Mouse (Mus musculus): ENCODE data around the gene Unc50.

The Unc50 gene

DNA sequence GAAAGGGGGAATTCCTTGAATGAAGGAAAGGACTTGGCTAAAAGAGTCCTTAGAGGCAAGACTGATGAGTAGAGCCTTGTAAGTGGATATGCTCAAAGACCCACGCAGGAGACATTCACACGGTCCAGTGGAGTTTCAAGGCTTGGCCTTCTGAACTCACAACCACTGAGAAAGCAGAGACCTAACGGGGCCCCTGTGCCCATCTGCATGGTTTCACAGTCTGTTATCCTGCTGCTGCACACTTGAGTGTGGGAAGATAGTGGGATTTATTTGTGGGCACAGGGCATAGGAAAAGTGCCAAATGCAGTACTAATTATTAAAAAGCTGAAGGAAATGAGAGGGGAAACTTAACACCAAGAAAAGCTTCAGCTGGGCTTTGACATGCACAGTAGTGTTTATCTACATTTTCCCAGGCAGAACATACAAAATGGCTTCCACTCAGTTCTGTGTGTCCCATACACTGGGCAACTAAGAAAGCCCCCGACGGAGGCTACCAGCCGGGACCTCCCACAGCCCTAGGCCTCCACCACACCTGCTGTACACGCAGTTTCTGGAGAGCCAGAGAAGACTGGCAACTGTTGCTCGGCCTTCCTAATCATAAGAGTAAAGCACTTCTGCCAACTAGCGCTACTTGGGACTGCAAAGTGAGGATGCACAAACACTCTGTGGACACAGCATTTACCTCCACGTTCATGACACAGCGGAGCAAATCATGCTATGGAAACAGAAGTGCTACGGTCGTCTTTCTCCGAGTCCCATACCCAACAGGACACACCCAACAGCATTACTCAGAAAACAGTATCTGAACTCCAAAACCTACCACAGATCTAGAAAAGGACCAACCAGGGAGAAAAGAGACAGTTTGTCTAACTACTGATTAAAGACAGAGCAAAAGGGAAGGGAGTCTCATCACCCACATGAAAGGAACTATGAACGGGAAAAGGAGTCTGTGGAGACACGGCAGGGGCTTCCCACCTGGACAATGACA is 13.2 kb downstream of the Unc50 start:
- in situ Hi-C loops (cut with MboI, MseI): loop anchor here (10.0 to 25.0 kb wide), 2 partner anchors 192 to 419 kb away; partner anchors contain the start of genes Lipt1 and Tsga10

DNA sequence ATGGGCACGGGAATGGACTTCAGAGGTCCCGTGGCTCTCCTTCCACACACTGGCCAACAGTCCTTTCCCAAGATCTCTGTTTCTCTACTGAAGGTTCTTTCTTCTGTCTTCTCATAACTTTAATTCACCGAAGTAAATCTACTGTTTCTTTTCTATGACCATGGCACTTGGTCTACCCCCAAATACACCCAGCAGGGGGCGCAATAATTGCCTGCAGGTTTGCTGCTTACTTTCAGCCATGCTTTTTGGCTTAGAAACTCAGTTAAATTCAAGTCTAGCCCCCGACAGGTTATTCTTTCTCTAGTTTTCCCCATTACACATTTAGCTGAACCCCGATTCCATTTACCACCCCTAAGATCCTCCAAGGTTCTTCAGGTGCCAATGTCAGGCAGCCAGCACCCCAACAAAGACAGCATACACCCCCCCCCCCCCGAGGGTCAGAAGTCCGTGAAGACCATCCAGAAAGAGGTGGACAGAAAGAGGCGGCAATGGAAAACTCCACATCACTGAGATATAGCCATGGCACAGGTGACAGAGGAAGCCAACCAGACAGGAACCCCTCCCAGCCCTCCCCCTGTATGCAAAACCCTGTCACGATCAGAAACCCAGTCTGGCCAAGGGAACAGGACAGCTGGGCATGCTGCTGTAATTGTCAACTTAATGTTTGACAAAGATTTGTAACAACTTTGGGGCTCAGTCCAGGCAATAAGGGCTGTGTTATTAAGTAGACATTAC is 18.6 kb downstream of the Unc50 start:
- in situ Hi-C loops (cut with MboI, MseI): loop anchor here (10.0 to 25.0 kb wide), 2 partner anchors 186 to 414 kb away; partner anchors contain the start of genes Lipt1 and Tsga10

DNA sequence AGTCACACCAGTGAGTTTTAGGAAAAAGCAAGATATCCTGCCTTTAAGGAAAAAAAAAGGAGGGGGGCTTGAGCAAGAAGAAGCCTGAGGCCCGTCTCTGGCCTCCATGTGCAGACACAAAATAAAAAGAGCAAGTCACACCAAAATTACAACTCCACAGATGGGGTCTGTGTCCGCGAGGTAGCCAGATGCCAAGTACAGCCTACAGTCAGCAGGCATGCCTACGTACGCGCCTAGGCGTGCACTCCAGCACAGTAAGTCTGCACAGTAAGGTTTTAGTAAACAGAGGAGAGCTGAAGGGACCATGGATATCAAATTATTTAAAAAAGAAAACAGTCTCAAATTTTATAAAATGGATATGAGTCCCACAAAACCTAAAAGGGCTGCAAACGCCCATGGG is 21.3 kb downstream of the Unc50 start:
- in situ Hi-C loops (cut with MboI, MseI): no loop called here

DNA sequence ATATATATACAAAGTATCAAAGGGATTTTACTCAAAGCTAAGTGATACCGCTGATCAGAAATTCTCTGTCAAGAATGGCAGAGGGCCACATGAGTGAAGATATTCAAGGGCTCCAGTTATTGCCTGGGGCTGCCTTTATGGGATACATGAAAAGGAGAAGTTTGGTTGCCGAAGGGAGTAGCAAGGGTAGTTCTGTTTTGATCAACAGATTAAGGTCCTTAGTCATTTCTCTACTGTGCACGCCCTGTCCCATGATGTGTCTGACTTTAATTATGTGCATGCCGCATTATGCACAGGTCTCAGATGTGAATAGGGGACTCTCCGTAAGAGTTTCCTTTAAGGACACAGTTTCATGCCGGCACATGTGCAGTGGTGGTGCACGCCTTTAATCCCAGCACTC is 27.6 kb downstream of the Unc50 start:
- in situ Hi-C loops (cut with MboI, MseI): no loop called here

DNA sequence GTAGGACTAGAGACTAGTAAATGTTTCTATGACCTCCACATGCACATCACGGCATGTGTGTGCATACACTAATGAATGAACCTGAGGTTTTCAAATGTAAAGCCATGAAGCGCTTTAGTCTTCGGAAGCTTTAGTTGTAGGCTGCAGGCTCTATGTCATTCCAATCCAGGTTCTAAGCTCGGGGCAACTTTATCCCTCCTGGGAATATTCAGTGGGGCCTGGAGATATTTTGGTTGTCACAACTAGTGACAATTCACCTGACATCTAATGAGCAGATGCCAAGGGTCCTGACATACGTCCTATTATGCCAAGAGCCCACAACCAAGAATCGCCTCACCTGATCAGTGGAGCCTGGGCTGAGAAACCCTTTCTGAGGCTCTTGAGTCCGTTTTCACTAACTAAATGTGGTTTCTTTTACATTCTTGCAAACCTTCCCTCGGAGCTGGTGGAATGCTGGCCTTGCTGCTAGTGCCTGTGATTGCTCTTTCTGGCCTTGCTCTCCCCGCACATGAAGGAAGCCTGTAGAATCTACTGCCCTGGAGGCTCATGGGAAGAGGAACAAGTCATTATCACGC is 35.0 kb downstream of the Unc50 start:
- in situ Hi-C loops (cut with MboI, MseI): no loop called here

DNA sequence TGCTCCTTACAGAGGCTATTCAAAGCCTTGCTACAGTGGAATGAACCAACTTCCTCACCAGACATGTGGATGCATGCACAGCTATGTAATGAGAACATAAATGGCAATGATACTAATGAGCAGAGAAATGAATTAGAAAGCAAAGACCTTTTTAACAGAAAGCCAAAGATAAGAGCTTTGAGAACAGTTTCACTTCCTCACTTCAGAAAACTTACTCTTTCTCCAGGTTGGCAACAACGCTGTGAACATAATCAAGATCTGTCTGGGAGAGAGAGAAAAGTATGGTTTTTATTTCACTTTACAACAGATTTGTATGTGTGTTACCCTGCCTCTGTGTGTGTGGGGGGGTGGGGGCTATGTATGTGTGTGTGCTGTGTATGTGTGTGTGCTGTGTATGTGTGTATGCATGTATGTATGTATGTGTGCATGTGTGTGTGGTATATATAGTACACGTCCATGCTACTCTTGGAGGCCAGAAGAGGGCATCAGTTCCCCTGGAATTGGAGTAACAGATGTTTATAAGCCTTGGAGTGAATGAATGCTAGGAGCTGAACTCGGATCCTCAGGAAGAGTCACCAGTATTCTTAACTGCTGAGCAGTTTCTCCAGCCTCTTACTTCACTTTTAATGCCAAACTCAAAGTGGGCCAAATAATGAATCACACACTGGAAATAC is 36.5 kb downstream of the Unc50 start:
- in situ Hi-C loops (cut with MboI, MseI): no loop called here

DNA sequence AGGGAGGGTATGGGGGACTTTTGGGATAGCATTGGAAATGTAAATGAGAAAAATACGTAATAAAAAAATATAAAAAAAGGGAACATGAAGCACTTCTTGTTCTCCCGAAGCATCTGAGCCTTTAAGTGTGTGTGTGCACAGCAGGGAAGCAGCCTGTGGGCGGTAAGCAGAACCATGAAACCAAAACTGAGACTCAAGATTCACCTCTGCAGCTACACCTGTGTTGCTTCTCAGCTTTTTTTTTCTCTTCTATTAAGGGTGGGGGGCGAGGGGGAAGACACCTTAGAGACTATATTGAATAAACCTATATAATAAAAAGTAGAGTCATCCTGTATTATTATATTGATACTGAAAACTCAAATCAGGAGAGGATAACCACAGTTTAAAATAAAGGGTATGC is 37.9 kb downstream of the Unc50 start:
- in situ Hi-C loops (cut with MboI, MseI): no loop called here

DNA sequence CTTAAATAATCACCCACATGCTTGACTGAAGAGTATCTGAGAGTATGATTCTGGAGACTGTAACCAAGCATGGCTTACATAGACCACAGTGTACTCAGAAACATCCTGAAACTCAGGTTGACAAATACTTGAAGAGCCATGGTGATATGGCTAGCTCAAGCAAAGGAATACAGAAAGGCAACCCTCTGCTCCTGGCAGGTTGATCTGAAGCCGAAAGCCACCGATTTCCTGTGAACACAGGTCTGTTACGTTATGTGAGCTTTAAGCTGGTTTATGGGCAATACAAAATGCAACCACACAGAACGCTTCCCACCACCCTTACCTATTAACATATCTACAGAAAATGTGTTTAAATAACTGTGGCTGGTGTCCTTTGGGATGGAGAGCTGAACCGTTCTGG is 39.1 kb downstream of the Unc50 start:
- in situ Hi-C loops (cut with MboI, MseI): no loop called here

DNA sequence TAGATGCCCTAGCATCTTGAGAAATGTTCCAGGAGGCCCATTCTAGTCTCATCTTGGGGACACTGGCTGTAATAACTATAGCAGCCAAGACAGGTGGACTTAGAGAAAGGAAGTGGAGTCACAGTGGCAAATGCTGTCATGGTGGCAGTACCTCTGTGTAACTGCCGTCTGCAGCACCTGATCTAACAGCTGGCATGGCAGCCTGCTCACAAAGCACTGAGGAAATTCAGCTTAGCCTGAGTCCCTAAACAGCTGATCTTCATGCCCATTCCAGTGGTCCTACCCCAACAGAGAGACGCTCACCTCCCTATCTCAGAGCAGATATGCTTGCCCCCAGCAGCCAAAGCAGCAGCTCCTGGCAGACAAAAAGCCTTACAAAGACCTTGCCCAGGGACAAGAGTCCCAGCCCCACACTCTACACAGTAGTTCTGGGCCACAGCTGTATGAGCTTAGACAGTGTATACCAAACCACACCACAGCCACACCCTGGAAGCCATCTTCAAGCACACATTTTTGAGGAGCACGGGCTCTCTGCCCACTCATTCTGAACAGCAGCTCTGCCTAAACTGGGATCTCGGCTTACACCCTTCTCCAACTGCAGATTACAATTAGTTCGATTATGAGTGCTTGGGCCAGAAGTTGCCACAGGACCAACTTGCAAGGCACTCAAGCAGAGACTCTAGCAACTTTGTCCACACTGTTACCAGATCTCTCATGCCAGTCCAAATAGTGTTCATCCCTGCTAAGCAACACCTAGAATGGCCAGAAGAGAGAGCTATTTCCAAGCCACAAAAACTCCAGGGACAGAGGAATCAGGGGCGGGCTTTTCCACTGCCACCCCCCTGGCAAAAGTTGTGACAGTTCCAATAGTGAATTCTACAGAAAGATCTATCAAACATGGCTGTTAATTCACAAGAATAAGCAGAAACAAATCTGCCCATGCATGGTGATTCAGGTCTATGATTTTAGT is 41.5 kb downstream of the Unc50 start:
- in situ Hi-C loops (cut with MboI, MseI): no loop called here

DNA sequence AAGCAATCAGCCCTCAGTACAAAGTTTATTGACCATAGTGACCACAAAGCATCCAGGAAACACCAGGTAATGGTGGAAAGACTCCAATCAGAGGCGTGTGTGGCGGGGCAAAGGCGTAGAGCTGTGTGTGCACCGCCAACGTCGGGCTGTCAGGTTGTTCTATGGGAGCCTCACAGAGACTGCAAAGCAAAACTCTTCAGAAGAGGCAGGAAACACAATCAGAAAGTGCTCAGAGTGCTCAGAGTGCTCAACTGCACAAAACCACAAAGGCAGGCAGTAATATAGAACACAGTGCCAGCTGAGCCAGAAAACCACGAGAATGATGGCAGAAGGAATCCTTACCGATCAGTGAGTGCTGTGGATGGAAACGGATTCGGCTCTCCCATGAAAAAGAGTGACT is 43.3 kb downstream of the Unc50 start:
- in situ Hi-C loops (cut with MboI, MseI): no loop called here

DNA sequence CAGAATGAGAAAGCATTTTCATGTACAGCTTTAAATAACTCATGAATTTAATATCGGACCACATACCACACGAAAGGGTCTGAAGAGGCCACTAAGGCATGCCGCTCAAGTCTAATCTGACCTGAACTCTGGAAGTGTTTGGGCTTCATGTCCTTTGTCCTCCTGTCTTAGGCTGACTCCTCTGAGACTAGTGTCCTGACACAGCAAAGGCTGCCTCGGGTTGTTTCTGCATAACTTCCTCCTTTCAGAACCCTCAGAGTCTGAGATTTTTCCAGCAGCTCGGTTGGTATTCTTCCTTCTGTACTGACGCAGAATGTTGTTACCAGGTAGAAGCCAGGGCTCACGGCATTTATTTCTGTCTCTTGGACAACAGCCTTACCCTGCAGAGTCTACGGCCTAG is 44.1 kb downstream of the Unc50 start:
- in situ Hi-C loops (cut with MboI, MseI): no loop called here

DNA sequence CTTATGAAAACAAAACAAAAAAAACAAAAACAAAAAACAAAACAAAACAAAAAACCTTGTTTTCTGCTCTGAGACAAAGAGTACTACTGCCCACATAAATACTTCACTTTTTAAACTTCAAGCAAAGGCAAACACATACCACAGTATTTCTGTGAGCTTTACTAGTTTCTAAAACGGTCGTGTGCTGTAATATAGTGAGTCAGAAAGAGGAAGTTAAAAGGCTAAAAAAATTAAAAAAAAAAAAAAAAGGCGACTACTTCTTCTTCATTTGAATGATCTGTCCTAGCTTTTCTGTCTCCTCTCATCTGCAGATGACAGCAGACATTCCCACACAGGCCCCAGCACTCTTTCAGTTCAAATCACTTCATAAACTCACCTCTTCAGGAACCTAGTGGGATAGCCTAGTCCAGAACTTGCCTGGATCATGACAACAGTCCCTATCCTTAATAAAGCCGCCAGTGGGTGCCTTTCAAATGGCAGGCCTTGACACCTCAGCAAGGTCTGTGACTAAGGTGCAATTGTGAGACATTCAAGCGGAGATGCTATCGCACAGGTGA is 44.8 kb downstream of the Unc50 start:
- in situ Hi-C loops (cut with MboI, MseI): loop anchor here (5.0 kb wide), 1 partner anchor 153 kb away; no protein-coding TSS in a partner anchor

DNA sequence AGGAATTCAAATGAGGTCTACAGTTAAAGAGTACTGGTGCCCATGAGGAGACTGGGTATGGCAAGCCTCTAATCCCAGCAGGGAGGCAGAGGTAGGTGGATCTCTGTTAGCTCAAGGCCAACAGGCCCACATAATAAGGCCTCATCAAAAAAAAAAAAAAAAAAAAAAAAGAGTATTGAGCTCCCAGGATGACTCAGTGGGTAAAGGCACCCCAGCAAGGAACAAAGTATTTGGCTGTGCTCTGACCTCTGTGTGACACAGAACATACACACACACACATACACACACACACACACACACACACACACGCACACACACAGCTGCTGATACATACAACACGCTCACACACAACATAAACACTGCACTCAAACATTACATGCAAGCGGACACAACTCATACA is 45.4 kb downstream of the Unc50 start:
- in situ Hi-C loops (cut with MboI, MseI): loop anchor here (5.0 kb wide), 1 partner anchor 152 kb away; no protein-coding TSS in a partner anchor

DNA sequence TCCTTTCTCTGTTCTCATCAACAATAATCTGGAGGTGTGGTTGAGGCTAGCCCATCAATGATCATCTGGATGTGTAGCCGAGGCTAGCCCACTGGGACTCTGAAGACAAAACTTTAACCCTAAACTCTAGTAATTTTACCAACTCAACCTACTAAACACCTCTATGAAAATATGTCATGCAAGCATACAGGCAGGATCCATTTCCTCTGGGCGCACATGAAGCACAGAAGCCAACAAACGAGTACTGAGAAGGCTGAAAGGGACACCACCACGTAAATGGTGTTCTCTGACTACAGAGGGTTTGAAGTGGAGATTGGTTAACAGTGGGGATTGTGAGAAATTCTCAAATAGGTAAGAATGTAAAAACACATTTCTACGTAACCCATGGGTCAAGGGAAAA is 47.3 kb downstream of the Unc50 start:
- in situ Hi-C loops (cut with MboI, MseI): loop anchor here (5.0 kb wide), 1 partner anchor 150 kb away; no protein-coding TSS in a partner anchor

DNA sequence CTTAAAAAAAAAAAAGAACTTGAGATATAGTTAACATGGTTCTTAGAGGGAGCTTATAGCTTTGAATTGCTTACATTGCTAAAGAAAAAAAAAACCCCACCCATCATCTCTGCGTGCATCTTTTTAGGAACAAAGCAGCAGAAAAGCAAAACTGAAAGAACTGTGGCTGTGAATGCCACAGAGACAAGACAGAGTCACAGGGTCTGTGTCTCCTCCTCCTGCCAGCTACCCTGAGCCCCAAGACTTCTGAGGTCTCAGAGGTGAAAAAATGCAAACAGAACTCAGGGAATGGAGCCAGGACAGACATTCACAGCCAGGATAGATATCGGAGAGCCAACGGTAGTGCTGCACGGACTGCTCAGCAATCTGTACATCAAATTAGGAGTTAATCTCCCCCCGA is 48.0 kb downstream of the Unc50 start:
- in situ Hi-C loops (cut with MboI, MseI): loop anchor here (5.0 kb wide), 1 partner anchor 149 kb away; no protein-coding TSS in a partner anchor

DNA sequence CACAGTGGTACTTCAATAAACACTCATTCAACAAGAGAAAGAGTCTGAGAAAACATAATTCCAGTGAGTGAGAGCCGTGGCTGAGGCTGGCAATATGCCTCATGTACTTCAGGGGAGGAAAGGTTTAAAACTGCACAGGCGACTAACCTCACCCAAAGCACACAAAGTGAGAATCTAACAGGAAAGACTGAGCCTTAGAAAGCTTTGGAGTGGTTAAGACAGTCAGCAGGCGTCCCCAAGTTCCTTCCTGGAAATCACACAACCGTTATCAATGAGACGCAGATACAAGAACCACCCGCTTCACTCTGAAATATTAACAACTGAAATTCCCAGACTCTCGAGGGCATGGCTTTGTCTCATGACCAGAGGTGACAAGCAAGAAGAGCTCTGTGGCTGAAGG is 48.5 kb downstream of the Unc50 start:
- in situ Hi-C loops (cut with MboI, MseI): loop anchor here (5.0 kb wide), 1 partner anchor 149 kb away; no protein-coding TSS in a partner anchor

DNA sequence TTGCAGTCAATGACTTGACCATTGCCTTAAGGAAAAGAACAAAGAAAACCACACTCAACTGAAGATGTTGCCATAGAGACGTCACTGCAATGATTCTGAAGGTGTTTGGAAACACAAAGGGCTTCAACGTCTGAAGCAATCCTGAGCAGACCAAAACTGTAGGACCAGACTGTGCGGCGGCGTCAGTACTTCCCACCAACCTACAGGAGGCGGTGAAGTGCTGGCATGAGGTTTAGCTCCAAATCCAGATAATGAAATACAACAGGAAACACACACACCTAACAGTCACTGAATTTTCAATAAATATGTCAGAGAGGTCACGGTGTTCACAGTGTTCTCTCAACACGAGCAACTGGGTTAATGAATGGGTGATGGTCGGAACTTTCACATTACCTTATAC is 49.1 kb downstream of the Unc50 start:
- in situ Hi-C loops (cut with MboI, MseI): loop anchor here (5.0 kb wide), 1 partner anchor 148 kb away; no protein-coding TSS in a partner anchor

DNA sequence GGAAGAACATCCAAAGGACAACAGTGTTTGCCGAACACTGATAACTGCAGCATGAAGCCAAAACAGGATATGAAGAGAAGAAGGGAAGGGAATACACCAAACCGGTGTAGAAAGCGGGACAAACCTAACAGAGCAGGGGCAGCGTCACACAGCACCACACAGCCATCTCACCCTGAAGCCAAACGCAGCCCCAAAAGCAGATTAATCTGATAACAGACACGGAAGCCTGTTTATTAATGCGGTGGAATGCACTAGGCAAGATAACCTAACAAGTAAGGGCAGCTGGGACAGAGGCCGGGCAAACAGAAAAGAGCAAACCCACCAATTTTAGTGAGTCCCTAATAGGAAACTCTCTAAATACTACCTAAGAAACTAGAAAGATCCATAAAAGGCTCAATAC is 49.8 kb downstream of the Unc50 start:
- in situ Hi-C loops (cut with MboI, MseI): loop anchor here (5.0 kb wide), 2 partner anchors 58 to 148 kb away; no protein-coding TSS in a partner anchor

DNA sequence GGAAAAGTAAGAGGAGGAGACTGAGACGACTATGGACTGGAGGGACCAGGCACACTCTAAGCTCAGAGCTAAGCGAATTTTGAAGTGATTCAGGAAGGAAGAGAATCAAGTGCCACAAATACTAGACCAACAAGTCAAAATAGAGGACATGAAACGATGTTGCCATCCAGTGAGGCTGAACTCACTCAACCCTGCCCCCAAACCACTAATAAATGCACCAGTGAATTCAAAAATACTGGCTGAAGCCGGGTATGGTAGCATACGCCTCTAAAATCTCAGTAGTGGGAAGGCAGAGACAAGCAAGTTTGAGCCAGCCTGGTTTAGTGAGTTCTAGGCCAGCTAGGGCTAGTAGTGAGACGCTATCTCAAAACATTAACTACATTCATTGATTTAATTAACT is 50.8 kb downstream of the Unc50 start:
- in situ Hi-C loops (cut with MboI, MseI): loop anchor here (5.0 kb wide), 1 partner anchor 57 kb away; no protein-coding TSS in a partner anchor

All from T-helper 1 cell (primary cell).